Mouse (Mus musculus): ENCODE measurements around the gene Gm28230.

DNA sequence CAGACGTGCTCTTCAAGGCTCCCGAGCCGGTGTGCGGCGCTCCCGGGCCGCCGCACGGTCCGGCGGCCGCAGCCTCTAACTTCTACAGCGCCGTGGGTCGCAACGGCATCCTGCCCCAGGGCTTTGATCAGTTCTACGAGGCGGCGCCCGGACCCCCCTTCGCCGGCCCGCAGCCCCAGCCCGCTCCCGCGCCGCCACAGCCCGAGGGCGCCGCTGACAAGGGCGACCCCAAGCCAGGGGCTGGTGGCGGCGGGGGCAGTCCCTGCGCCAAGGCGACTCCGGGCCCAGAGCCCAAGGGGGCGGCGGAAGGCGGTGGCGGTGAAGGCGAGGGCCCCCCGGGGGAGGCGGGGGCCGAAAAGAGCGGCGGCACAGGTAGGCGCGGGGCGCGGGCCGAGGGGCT lies 43.7 kb upstream of the Gm28230 start:
- no peak for TF ChIP-seq GATA1 (IDR thresholded peaks at IDR 0.05; ENCODE audit: borderline replicate concordance, low read length)
- TF ChIP-seq FLI1 (IDR thresholded peaks at IDR 0.05; ENCODE audit: low read length), result no peak
